Comparison of ENCODE assay signal across 11 mouse cellular contexts in genomic region chr4:141741856-141742255, GRCm38 (mm10). TPM values are rescaled to one million over a fixed set of nuclear protein-coding genes. Genes with fewer than 3 reads are reported as not detected.
DNase-seq lines count a peak whose midpoint lies in the region; ATAC-seq and TF ChIP-seq lines count a peak whose summit lies in the region.
"Had no signal": no experiment of that assay in that cellular context is flagged by ENCODE, and none has a peak within 500 bp of the region (broad histone marks: within the 10 kb centered on the region; RNA-seq: fewer than 3 reads in every experiment).

No protein-coding gene starts in this region.

- TF ChIP-seq POLR2A in lung, adult 2 months (IDR thresholded peaks at IDR 0.05; ENCODE audit: borderline replicate concordance, extremely low read depth, low read depth, low read length): no peak

- H3K9me3 ChIP-seq in lung, embryonic 16.5 days (ENCODE audit: control insufficient read depth, low read length): no peaks in the 10 kb centered on the region
- no peaks in the 10 kb centered on the region for H3K9me3 ChIP-seq in stomach, embryonic 16.5 days (replicated peaks; ENCODE audit: control insufficient read depth, low read length)

- no peaks in the 10 kb centered on the region for H3K36me3 ChIP-seq in lung, embryonic 16.5 days (ENCODE audit: control insufficient read depth, insufficient read depth, low read length)
- no peaks in the 10 kb centered on the region for H3K36me3 ChIP-seq in stomach, embryonic 16.5 days (ENCODE audit: control insufficient read depth, insufficient read depth, low read length)

- ATAC-seq in lung, embryonic 16.5 days (ENCODE audit: low read depth): 0 out of 2 replicates have a peak, but pooled peaks have one; percentile 34
- ATAC-seq in stomach, embryonic 16.5 days (ENCODE audit: insufficient read depth, low FRiP score): peak; percentile 87

- H3K4me2 ChIP-seq in lung, embryonic 16.5 days (ENCODE audit: low read depth, low read length): no peak overlapping the region
- H3K4me2 ChIP-seq in stomach, embryonic 16.5 days (ENCODE audit: low read depth, low read length): no peak overlapping the region

- DNase-seq in lung, adult 2 months: no peak
- peak; percentile 96 for DNase-seq in gonadal fat pad, adult 2 months (ENCODE audit: low read depth)
- DNase-seq in kidney, postnatal 36 days: peak; percentile 81 to 95
- DNase-seq in right cerebral cortex, postnatal 25 days: no peak
- DNase-seq in gastrocnemius, postnatal 14 days: no peak
- DNase-seq in cerebellum, adult 9-11 months: no peak
- DNase-seq: adrenal gland, postnatal 25 days; layer of hippocampus, adult 9-11 months had no signal

- intact Hi-C loops in gastrocnemius, postnatal 14 days (cut with DNase I; ENCODE audit: low total_unique reads): no loop called here

- H3K4me3 ChIP-seq in lung, embryonic 16.5 days (ENCODE audit: low read length): no peak overlapping the region
- no peak overlapping the region for H3K4me3 ChIP-seq in lung, adult 2 months (replicated peaks; ENCODE audit: extremely low read depth, low read depth, low read length)
- H3K4me3 ChIP-seq in stomach, embryonic 16.5 days (replicated peaks; ENCODE audit: low read length): no peak overlapping the region

- no peak for TF ChIP-seq CTCF in lung, adult 2 months (IDR thresholded peaks at IDR 0.05; ENCODE audit: insufficient read depth, low read length)

- no peak overlapping the region for H3K9ac ChIP-seq in lung, embryonic 16.5 days (ENCODE audit: low read length)
- H3K9ac ChIP-seq in stomach, embryonic 16.5 days (ENCODE audit: low read length): no peak overlapping the region

- no peak overlapping the region for H3K27ac ChIP-seq in lung, embryonic 16.5 days (ENCODE audit: low read length)
- peak overlapping the region; percentile 81 for H3K27ac ChIP-seq in stomach, embryonic 16.5 days (ENCODE audit: low read length)

- no peaks in the 10 kb centered on the region for H3K27me3 ChIP-seq in lung, embryonic 16.5 days (ENCODE audit: control insufficient read depth, insufficient read depth, low read depth, low read length)
- H3K27me3 ChIP-seq in stomach, embryonic 16.5 days (ENCODE audit: control insufficient read depth, insufficient read depth, low read length): no peaks in the 10 kb centered on the region

- 21% methylated on average over 9 of the region's 9 CpGs for WGBS in lung, embryonic 16.5 days
- WGBS in lung, adult 2 months: 45% methylated on average over 9 of the region's 9 CpGs
- whole genome bisulfite sequencing in stomach, embryonic 16.5 days: 47% methylated on average over 9 of the region's 9 CpGs

- no peaks in the 10 kb centered on the region for H3K4me1 ChIP-seq in lung, embryonic 16.5 days (replicated peaks; ENCODE audit: control insufficient read depth, insufficient read depth, low read length)
- no peaks in the 10 kb centered on the region for H3K4me1 ChIP-seq in lung, adult 2 months (ENCODE audit: control insufficient read depth, insufficient read depth, low read length)
- H3K4me1 ChIP-seq in stomach, embryonic 16.5 days (ENCODE audit: control insufficient read depth, insufficient read depth, low read length): no peaks in the 10 kb centered on the region

RNA-seq across cellular contexts. Expression of gene Agmat, which starts 4.6 kb away (rescaled TPM):
- 0.21 and 1.4 TPM in 2 replicates for polyA plus RNA-seq in lung, embryonic 16.5 days (2015; fragmentation: Nextera tagmentation; extraction: Ambion mirVana)
- polyA plus RNA-seq in lung, adult 2 months (2012; rRNA removed): 0.15 and 0.28 TPM in 2 replicates
- polyA plus RNA-seq in gonadal fat pad, adult 2 months (2012; rRNA removed): 0.24 and 0.38 TPM in 2 replicates
- 5.8 and 8.0 TPM in 2 replicates for polyA plus RNA-seq in stomach, embryonic 16.5 days (2015; fragmentation: Nextera tagmentation; extraction: Ambion mirVana)
- total RNA-seq in gastrocnemius, postnatal 14 days (2021): under 1 TPM in 1 of 2 experiments, not detected in 1; 0.82 TPM
- total RNA-seq: gastrocnemius, adult 18-20 months had no signal

RNA-seq across cellular contexts. Expression of gene Ddi2, which starts 18.6 kb away (rescaled TPM):
- polyA plus RNA-seq in lung, embryonic 16.5 days (2015; fragmentation: Nextera tagmentation; extraction: Ambion mirVana): 18.1 and 18.3 TPM in 2 replicates
- polyA plus RNA-seq in lung, adult 2 months (2012; rRNA removed): 19.7 and 20.2 TPM in 2 replicates
- 12.0 and 16.3 TPM in 2 replicates for polyA plus RNA-seq in gonadal fat pad, adult 2 months (2012; rRNA removed)
- polyA plus RNA-seq in stomach, embryonic 16.5 days (2015; fragmentation: Nextera tagmentation; extraction: Ambion mirVana): 18.8 and 19.7 TPM in 2 replicates
- total RNA-seq in gastrocnemius, postnatal 14 days (2021): 10 to 100 TPM; 35.0 to 37.6 TPM

RNA-seq across cellular contexts. Expression of gene Dnajc16, which starts 48.9 kb away (rescaled TPM):
- 4.3 and 4.7 TPM in 2 replicates for polyA plus RNA-seq in lung, embryonic 16.5 days (2015; fragmentation: Nextera tagmentation; extraction: Ambion mirVana)
- polyA plus RNA-seq in lung, adult 2 months (2012; rRNA removed): 9.6 and 12.0 TPM in 2 replicates
- polyA plus RNA-seq in gonadal fat pad, adult 2 months (2012; rRNA removed): 15.4 and 15.8 TPM in 2 replicates
- polyA plus RNA-seq in stomach, embryonic 16.5 days (2015; fragmentation: Nextera tagmentation; extraction: Ambion mirVana): 4.5 and 4.7 TPM in 2 replicates
- 1 to 10 TPM; 8.6 to 9.4 TPM for total RNA-seq in gastrocnemius, postnatal 14 days (2021)

RNA-seq across cellular contexts. Expression of gene Casp9, which starts 51.6 kb away (rescaled TPM):
- 23.9 and 24.6 TPM in 2 replicates for polyA plus RNA-seq in lung, embryonic 16.5 days (2015; fragmentation: Nextera tagmentation; extraction: Ambion mirVana)
- 17.7 and 19.0 TPM in 2 replicates for polyA plus RNA-seq in lung, adult 2 months (2012; rRNA removed)
- polyA plus RNA-seq in gonadal fat pad, adult 2 months (2012; rRNA removed): 29.8 and 31.4 TPM in 2 replicates
- 23.7 and 25.8 TPM in 2 replicates for polyA plus RNA-seq in stomach, embryonic 16.5 days (2015; fragmentation: Nextera tagmentation; extraction: Ambion mirVana)
- total RNA-seq in gastrocnemius, postnatal 14 days (2021): 1 to 10 TPM; 3.7 to 4.8 TPM

RNA-seq across cellular contexts. Expression of gene Rsc1a1, which starts 56.5 kb away (rescaled TPM):
- polyA plus RNA-seq in lung, embryonic 16.5 days (2015; fragmentation: Nextera tagmentation; extraction: Ambion mirVana): not detected in 2 replicates
- 9.0 and 14.1 TPM in 2 replicates for polyA plus RNA-seq in lung, adult 2 months (2012; rRNA removed)
- polyA plus RNA-seq in gonadal fat pad, adult 2 months (2012; rRNA removed): 9.6 and 12.1 TPM in 2 replicates
- not detected in 2 replicates for polyA plus RNA-seq in stomach, embryonic 16.5 days (2015; fragmentation: Nextera tagmentation; extraction: Ambion mirVana)
- 1 to 10 TPM; 6.0 TPM for total RNA-seq in gastrocnemius, postnatal 14 days (2021)
- total RNA-seq: adrenal gland, postnatal 25 days had no signal

Comparison
In these comparisons a context has a peak if more than half of its experiments do, and no peak if none do; other contexts are left out.
1. DNase-seq: peak in gonadal fat pad, adult 2 months (single experiment) and kidney, postnatal 36 days (2 of 2); none in lung, adult 2 months (single experiment), right cerebral cortex, postnatal 25 days (single experiment), gastrocnemius, postnatal 14 days (single experiment) and cerebellum, adult 9-11 months (single experiment).